Mouse (Mus musculus): Measurements from ENCODE around the gene Slc13a3. TPM values are rescaled to one million over a fixed set of nuclear protein-coding genes. Genes with fewer than 3 reads are reported as not detected.
A peak's percentile ranks its signal among the peaks of the same experiment; 100 is the strongest.

The Slc13a3 gene
- total RNA-seq, 2 experiments from 2014 or later: 0.08 TPM; not detected in 1

GRCm38 (mm10) chr2:165367868-165368439 is 105.1 kb downstream of the Slc13a3 start:
- TF ChIP-seq CTCF (IDR thresholded peaks at IDR 0.05): no peak
- Histone ChIP-seq H3K4me3 (peak overlapping the region; percentile 45), H3K27ac (no peak overlapping the region)
- intact Hi-C loops (cut with DNase I): no loop called here
- no peak for DNase-seq

- TF ChIP-seq CTCF (IDR thresholded peaks at IDR 0.05): no peak
- peak; percentile 27 for DNase-seq
These were observed 105.9 kb downstream of the Slc13a3 start for GRCm38 (mm10) chr2:165367047-165367520.

GRCm38 (mm10) chr2:165364334-165365091 is 108.5 kb downstream of the Slc13a3 start:
- DNase-seq: peak; percentile 54
- H3K4me3 ChIP-seq: no peak overlapping the region
- no peak overlapping the region for H3K27ac ChIP-seq
- peak; percentile 92; the same call in 1 of the 2 replicates for TF ChIP-seq CTCF (IDR thresholded peaks at IDR 0.05)
- intact Hi-C loops (cut with DNase I): no loop called here

More at GRCm38 (mm10) chr2:165367047-165367520, 105.9 kb downstream of the Slc13a3 start:
- intact Hi-C loops (cut with DNase I): no loop called here
- H3K4me3 ChIP-seq: no peak overlapping the region
- no peak overlapping the region for H3K27ac ChIP-seq

DNA sequence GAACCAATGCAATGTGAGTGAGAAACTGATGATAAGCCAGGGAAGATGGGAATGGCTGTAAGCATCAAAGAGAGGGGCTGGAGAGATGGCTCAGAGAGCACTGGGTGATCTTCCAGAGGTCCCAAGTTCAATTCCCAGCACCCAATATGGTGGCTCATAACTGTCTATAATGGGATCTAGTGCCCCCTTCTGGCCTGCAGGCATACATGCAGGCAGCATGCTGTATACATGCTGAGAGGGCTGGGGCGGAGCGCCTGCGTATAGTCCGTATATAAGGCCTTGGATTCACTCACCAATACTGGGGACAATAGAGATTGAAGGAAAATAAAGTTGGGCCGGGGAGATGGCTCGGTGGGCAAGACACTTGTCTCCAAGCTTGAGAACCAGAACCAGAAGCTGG is 109.7 kb downstream of the Slc13a3 start:
- intact Hi-C loops (cut with DNase I): loop anchor here (2.0 kb wide), 1 partner anchor 288 kb away; no protein-coding TSS in a partner anchor

DNA sequence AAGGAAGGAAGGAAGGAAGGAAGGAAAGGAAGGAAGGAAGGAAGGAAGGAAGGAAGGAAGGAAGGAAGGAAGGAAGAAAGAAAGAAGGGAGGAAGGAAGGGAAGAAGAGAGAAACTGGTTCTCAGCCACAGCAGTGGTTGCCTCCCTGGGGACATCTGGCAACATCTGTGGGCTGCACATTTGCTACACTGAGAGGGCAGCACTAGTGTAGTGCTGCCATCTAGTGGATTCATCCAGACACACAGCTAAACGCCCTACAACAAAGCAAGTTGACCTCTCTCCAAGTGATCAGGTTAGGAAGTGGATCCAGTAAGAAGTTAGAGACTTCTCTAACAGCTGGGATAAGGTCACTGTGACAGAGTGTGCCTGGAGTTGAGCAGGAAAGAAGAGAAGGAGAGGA is 112.2 kb downstream of the Slc13a3 start:
- TF ChIP-seq CTCF (IDR thresholded peaks at IDR 0.05): peak; percentile 79
- intact Hi-C loops (cut with DNase I): loop anchor here (2.0 kb wide), 1 partner anchor 128 kb away; no protein-coding TSS in a partner anchor
- peak; percentile 70 for DNase-seq
- Histone ChIP-seq H3K27ac (no peak overlapping the region), H3K4me3 (no peak overlapping the region)

More for the DNA sequence above, 109.7 kb downstream of the Slc13a3 start:
- no peak for DNase-seq
- H3K27ac ChIP-seq: no peak overlapping the region
- no peak for TF ChIP-seq CTCF (IDR thresholded peaks at IDR 0.05)
- H3K4me3 ChIP-seq: no peak overlapping the region

Other genes starting within 250 kb of the Slc13a3 start
- under 1 TPM; 0.36 to 0.64 TPM for gene Cdh22, start 238.4 kb downstream of the Slc13a3 start, total RNA-seq (2021)
- gene Slc35c2, start 185.4 kb downstream of the Slc13a3 start, total RNA-seq (2021): 10 to 100 TPM; 19.6 to 20.6 TPM
- 10 to 100 TPM; 12.8 to 15.0 TPM for gene Elmo2, start 146.8 kb downstream of the Slc13a3 start, total RNA-seq (2021)
- not detected for gene Zfp663, start 104.5 kb downstream of the Slc13a3 start, total RNA-seq (2021)
- 1 to 10 TPM; 2.3 TPM for gene Zfp334, start 85.0 kb downstream of the Slc13a3 start, total RNA-seq (2021)
- under 1 TPM in 1 of 2 experiments, not detected in 1; 0.11 TPM for gene Ocstamp, start 72.8 kb downstream of the Slc13a3 start, total RNA-seq (2021)
- gene Trp53rka, start 20.1 kb upstream of the Slc13a3 start, total RNA-seq (2021): 10 to 100 TPM; 10.7 to 11.6 TPM
- 1 to 10 TPM in 1 of 2 experiments, under 1 TPM in 1; 0.89 to 1.6 TPM for gene Slc2a10, start 30.6 kb upstream of the Slc13a3 start, total RNA-seq (2021)
- 1 to 10 TPM; 3.0 to 5.8 TPM for gene Eya2, start 121.8 kb upstream of the Slc13a3 start, total RNA-seq (2021)

Data from gastrocnemius, adult 2 months (tissue).